Mouse (Mus musculus): ENCODE data around the gene Cd207. TPM values are rescaled to one million over a fixed set of nuclear protein-coding genes. Genes with fewer than 3 reads are reported as not detected.
A peak's percentile ranks its signal among the peaks of the same experiment; 100 is the strongest.

Cd207 gene
- not detected in 2 replicates for polyA plus RNA-seq (2015; fragmentation: Nextera tagmentation; extraction: Ambion mirVana)

DNA sequence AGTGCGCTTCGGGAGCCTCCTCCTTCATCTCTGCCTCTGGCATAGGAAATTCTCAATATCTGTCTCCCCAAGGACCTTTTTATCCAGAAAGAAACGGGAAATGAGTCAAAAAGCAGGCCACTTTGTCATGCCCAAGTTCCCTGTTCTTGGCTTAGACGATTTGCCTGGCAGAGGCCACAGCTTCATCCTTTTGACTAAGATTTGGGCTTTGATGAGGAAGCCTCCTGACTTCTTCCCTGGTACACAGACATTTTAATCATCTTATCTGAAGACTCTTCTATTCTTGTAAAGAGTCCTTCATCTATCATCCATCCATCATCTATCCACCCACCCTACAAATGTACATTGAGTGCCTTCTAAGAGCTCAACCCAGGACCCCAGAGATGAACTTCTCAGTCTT is at the start of gene Cd207:
TSS of gene Cd207 (minus strand) at position 101 of the 400 bp plus-strand sequence.
- ATAC-seq (ENCODE audit: insufficient number of reproducible peaks, low FRiP score, low TSS enrichment, low read depth): no peak
- Histone ChIP-seq H3K27me3 (0 out of 2 replicates have a peak, but pooled peaks cover 3% of the 10 kb centered on the region), H3K4me2 (no peak within 1 kb of the TSS), H3K27ac (no peak within 1 kb of the TSS), H3K9ac (no peak within 1 kb of the TSS), H3K4me1 (no peaks in the 10 kb centered on the region), H3K4me3 (no peak within 1 kb of the TSS), H3K9me3 (no peaks in the 10 kb centered on the region), H3K36me3 (no peaks in the 10 kb centered on the region)
- WGBS: 77% methylated on average over 4 of the region's 4 CpGs

DNA sequence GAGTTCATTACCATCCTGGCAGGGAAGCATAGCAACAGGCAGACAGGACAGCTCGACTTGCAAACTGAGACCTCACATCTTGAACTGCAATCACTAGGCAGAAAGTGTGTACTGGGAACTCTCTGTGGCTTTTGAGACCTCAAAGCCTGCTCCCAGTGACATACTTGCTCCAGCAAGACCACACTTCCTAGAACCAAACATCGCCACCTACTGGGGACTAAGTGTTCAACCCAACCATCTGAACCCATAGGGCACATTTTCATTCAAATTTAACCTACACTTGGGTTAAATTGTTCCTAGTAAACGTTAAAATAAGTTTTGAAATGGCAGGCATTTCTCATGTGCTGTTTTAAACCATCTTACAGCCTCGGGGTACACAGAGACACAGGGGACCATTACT is 49.5 kb upstream of the Cd207 start:
- Histone ChIP-seq H3K36me3 (no peaks in the 10 kb centered on the region), H3K4me1 (no peaks in the 10 kb centered on the region), H3K27ac (no peak overlapping the region), H3K9ac (no peak overlapping the region), H3K27me3 (peaks cover 39% of the 10 kb centered on the region), H3K9me3 (no peaks in the 10 kb centered on the region), H3K4me3 (no peak overlapping the region), H3K4me2 (no peak overlapping the region)
- 48% methylated on average over 4 of the region's 4 CpGs for WGBS
- no peak for ATAC-seq (ENCODE audit: insufficient number of reproducible peaks, low FRiP score, low TSS enrichment, low read depth)

DNA sequence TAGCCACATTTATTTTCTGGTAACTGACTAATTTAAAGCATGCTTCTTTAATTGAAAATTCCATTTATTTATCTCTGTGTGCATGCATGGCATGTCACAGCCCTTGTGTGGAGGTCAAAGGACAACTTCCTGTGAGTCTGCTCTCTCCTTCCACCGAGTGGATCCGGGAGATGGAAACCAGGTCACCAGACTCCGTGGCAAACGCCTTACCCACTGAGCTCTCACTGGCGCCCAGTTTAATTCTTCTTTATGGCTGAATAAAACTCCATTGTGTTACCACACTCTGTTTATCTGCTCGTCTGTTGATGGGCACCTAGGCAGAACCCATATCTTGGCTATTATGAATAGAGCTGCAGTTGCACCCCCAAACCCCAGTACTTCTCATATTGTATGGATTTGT is 44.9 kb upstream of the Cd207 start:
- 13% methylated on average over 6 of the region's 6 CpGs for WGBS
- no peak overlapping the region for H3K27ac ChIP-seq
- no peak overlapping the region for H3K9ac ChIP-seq
- no peaks in the 10 kb centered on the region for H3K36me3 ChIP-seq
- peaks cover 72% of the 10 kb centered on the region for H3K27me3 ChIP-seq
- ATAC-seq (ENCODE audit: insufficient number of reproducible peaks, low FRiP score, low TSS enrichment, low read depth): no peak
- H3K9me3 ChIP-seq: no peaks in the 10 kb centered on the region
- no peak overlapping the region for H3K4me3 ChIP-seq
- no peaks in the 10 kb centered on the region for H3K4me1 ChIP-seq
- no peak overlapping the region for H3K4me2 ChIP-seq

DNA sequence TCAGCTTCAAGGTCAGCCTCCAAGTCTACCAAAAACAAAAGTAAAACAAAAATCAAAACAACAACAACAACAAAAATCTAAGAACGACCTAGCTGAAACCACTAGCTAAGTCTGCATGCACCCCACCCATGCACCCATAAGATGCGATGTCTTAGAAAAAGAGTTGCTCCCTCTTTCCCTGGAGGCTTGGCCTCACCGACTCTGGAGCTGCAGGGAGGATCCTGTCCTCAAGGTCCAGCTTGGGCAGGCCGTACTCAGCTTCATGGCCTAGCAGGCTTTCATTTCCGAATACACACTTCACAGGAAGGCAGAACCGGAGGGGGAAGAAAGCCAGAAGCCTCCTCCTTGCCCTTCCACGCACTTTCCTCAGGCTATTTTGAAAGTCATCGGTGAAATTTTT is 39.4 kb upstream of the Cd207 start:
- Histone ChIP-seq H3K4me2 (no peak overlapping the region), H3K9ac (no peak overlapping the region), H3K27me3 (peaks cover 95% of the 10 kb centered on the region), H3K9me3 (no peaks in the 10 kb centered on the region), H3K36me3 (no peaks in the 10 kb centered on the region), H3K4me1 (peaks cover 19% of the 10 kb centered on the region), H3K4me3 (no peak overlapping the region), H3K27ac (no peak overlapping the region)
- no peak for ATAC-seq (ENCODE audit: insufficient number of reproducible peaks, low FRiP score, low TSS enrichment, low read depth)
- 8% methylated on average over 8 of the region's 8 CpGs for WGBS

DNA sequence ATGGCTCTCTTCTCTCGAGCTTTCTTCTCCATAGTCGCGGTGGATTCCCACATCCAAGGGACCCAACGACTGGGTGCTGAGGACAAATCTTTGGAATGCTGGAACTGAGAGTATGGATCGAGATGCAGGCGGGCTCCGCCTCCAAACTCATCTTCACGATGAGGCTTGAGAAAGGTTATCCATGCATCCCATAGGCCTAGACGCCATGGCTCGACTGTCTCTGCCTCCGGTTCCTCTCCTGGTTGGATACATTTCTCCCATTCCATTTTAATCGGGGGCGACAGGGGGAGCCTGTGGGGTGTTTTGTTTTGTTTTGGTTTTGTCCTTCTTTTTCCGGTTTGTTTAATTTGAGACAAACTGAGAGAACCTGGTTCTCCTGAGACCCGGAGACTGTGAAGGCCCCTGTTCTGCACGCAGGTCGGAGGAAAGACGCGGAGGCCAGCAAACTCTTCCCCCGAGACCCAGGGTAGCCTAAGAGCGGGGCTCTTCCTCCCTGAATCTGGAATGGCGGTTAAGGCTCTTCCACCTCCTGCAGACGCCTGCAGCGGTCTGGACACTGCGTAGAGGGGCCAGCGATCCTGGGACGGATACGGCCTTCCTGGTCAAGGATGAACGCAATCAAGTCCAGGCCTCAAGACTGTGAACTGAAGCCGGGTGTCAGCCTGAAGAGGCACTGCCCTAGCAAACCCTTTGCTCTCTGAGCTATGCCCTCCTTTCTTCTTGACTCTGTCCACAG is 38.0 kb upstream of the Cd207 start:
- Histone ChIP-seq H3K4me1 (peaks cover 33% of the 10 kb centered on the region), H3K4me2 (no peak overlapping the region), H3K27me3 (peaks cover 95% of the 10 kb centered on the region), H3K27ac (no peak overlapping the region), H3K36me3 (no peaks in the 10 kb centered on the region), H3K9me3 (no peaks in the 10 kb centered on the region), H3K4me3 (peak overlapping the region; percentile 7; the same call in 1 of the 2 replicates), H3K9ac (no peak overlapping the region)
- 8% methylated on average over 30 of the region's 30 CpGs for WGBS
- ATAC-seq (ENCODE audit: insufficient number of reproducible peaks, low FRiP score, low TSS enrichment, low read depth): no peak

DNA sequence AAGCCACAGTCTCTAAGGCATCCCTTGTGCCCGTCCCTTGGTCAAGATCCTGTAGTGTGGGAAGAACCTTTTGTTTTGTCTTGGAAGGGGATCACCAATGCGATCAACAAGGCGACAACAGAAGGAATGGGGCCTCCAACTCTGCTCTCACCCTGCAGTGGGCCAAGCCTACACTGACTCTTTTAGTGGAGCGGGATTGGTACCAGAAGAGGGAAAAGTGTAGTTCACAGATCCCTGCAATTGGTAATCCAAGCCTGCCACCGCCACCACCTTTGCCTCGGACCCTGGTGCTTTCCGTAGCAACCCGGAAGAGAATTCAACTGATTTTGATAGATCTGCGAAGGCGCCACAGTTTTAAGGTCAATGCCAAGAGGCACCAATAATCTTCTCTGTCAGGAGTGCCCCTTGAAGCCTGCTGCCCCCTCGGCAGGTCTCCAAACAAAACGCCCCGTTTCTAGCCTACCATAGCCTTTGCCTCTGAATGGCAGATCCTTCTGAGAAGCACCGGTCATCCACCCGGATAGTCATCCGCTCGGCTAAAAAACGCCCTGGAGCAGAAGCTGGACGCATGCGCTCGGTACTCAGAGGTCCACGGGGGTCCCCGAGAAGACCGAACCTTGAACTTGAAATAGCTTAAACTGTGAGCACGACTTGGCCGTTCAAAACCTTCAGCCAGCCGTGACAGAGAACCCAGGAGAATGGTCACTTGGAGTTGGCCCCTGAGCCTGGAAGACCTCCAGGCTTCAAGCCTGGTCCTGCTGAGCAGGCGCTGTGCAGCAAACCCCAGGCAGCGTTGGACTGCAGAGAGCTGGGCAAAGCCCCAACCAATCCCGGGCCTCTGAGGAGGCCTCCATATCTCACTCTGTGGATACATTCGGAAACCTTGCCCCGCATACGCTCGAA is 36.8 kb upstream of the Cd207 start:
- Histone ChIP-seq H3K4me1 (peaks cover 39% of the 10 kb centered on the region), H3K27me3 (peaks cover 95% of the 10 kb centered on the region), H3K9ac (no peak overlapping the region), H3K4me3 (peak overlapping the region; percentile 0), H3K27ac (no peak overlapping the region), H3K36me3 (no peaks in the 10 kb centered on the region), H3K9me3 (no peaks in the 10 kb centered on the region), H3K4me2 (peak overlapping the region; percentile 5; the same call in 1 of the 2 replicates)
- 5% methylated on average over 34 of the region's 34 CpGs for WGBS
- ATAC-seq (ENCODE audit: insufficient number of reproducible peaks, low FRiP score, low TSS enrichment, low read depth): no peak

DNA sequence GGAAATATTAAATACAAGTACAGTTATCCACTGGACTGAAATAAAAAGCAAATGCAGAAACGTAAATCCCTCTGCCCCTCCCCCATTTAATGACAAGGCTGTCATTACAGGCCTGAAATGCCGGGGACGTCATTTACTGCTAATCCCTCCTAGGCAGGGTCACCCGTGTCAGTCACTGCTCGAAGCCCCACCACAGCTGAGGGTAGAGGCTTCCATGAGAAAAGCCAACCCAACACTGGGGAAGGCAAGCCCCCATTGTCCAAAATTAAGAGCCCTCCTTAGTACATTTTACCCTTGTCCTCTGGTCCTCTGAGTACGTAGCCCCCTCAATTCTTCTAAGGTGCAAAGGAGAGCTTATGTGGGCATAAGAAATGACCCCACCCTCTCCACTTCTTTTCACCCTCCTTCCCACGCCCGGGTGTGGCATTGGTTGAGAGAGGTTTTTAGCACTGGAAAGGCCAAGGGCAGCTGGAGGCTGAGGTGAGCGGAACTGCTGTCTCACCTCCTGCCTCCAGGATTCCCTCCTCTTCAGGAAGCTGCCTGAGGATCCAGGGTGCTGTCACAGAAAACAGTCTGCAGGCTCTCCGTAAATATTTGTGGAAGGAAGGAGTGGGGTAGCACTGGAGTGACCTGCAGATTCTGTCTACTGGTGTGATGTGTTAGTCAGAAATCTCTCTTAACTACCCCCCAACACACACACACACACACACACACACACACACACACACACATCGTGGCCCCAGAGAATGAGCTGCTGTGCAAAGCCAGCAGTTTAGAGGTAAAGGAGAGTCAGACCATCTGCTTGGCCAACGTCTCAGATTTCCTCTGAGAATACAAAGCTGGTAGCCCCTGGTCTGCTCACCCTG is 35.8 kb upstream of the Cd207 start:
- peaks cover 39% of the 10 kb centered on the region for H3K4me1 ChIP-seq
- 7% methylated on average over 12 of the region's 12 CpGs for WGBS
- H3K4me2 ChIP-seq: no peak overlapping the region
- H3K4me3 ChIP-seq: no peak overlapping the region
- no peaks in the 10 kb centered on the region for H3K36me3 ChIP-seq
- H3K9ac ChIP-seq: no peak overlapping the region
- no peak for ATAC-seq (ENCODE audit: insufficient number of reproducible peaks, low FRiP score, low TSS enrichment, low read depth)
- H3K27ac ChIP-seq: no peak overlapping the region
- no peaks in the 10 kb centered on the region for H3K9me3 ChIP-seq
- H3K27me3 ChIP-seq: peaks cover 97% of the 10 kb centered on the region

DNA sequence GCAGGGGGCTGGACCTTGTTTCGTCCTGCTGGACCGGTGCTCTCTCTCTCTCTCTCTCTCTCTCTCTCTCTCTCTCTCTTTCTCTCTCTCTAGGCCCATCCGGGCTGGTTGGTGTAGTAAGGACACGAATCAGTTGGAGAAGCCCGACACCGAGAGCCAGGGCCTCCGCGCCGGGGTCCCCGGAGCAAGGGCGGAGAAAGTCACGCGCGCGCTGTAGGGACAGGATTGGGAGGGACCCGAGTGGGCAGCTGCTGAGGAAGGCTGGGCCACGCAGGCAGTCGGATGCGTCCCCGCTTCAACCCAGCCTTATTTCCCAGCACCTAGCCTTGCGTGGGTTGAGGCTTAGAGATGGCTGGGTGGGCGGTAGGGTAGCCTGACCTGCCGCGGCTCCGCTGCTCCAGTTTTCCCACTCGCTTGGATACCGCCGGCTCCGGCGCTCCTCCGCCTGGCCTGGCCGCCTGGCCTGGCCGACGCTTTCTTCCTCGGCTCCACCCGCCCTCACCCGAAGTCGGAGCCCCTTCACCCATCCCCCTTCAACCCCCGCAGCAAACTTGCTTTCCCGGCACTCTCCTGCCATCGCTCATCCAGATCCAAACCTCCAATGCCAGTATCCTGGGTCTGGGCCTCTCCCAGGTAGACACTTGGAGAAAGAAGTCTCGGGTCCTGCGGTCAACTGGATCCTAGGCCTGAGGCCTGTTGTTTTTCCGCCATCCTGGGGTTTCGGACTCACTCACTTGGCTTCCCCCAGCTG is 34.2 kb upstream of the Cd207 start:
- Histone ChIP-seq H3K4me2 (peak overlapping the region; percentile 91), H3K9ac (no peak overlapping the region), H3K4me1 (peaks cover 42% of the 10 kb centered on the region), H3K36me3 (no peaks in the 10 kb centered on the region), H3K27me3 (peaks cover 97% of the 10 kb centered on the region), H3K9me3 (no peaks in the 10 kb centered on the region), H3K4me3 (peak overlapping the region; percentile 48), H3K27ac (no peak overlapping the region)
- WGBS: 3% methylated on average over 45 of the region's 45 CpGs
- no peak for ATAC-seq (ENCODE audit: insufficient number of reproducible peaks, low FRiP score, low TSS enrichment, low read depth)

DNA sequence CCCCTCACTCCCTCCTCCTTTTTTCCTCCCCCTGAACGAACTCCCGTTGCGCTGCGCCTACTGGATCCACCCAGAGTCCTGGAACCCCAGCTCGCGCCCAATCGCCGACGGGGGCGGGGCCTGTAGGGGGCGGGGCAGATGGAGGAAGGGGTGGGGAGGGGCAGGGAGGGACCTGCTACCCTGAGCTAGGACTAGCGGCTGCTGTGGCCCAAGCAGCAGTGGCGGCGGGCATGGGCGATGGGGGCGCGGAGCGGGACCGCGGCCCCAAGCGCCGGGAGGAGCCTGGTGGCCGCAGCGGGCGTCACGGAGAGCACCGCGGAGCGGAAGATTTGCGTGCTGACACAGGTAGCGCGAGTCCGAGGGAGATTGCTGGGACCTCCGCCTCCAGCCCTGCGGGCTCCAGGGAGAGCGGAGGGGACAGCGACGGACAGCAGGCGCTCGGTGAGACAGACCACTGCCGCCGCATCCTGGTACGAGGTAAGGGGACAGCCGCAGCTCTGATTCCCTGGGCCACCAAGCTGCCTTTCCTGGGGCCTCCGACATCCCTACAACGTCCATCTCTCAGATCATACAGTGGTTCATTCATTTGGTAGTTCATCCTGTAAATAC is 33.5 kb upstream of the Cd207 start, which contains the start of gene Vax2:
TSS of gene Vax2 (plus strand) at position 198 of the 609 bp plus-strand sequence.
- ATAC-seq (ENCODE audit: insufficient number of reproducible peaks, low FRiP score, low TSS enrichment, low read depth): peak; percentile 78
- under 1% methylated on average over 43 of the region's 46 CpGs for WGBS
- Histone ChIP-seq H3K4me3 (peak within 1 kb of the TSS; percentile 48), H3K36me3 (no peaks in the 10 kb centered on the region), H3K4me2 (peak within 1 kb of the TSS; percentile 91), H3K27me3 (peaks cover 100% of the 10 kb centered on the region), H3K4me1 (peaks cover 43% of the 10 kb centered on the region), H3K9ac (no peak within 1 kb of the TSS), H3K27ac (no peak within 1 kb of the TSS), H3K9me3 (no peaks in the 10 kb centered on the region)

DNA sequence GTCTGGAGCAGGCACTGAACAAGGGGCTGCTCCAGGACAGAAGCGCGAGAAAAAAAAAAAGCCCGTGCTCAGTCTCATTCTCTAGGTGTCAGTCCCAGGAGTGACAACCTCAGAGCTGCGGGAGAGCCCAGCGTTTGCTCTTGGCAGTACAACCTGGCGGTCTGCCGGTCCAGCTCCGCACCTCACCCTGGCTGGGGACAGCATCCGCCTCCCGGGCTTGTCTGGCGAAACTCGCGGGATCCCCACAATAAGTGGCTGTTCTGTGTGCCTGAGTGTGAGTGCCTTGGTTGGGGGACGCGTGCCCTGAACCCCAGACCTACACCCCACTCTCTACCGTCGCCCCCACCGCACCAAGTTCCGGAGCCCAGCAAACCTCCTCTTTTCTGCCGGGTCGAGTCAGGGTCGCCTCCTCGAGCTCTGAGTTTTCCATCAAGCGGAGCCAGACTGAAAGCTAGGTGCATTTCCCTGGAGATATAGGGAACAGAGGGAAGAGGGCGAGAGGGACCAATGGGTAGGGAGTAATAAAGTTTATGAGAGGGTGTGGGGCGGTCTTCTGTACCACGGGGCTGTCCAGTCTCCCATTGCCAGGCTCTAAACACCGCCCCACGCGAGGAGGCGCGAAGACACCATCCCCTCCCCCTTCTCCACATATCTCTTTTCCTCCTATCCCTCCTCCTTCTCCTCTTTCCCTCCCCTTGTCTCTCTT is 32.9 kb upstream of the Cd207 start:
- no peak overlapping the region for H3K27ac ChIP-seq
- H3K4me1 ChIP-seq: peaks cover 40% of the 10 kb centered on the region
- peaks cover 100% of the 10 kb centered on the region for H3K27me3 ChIP-seq
- no peaks in the 10 kb centered on the region for H3K36me3 ChIP-seq
- under 1% methylated on average over 31 of the region's 32 CpGs for WGBS
- H3K4me2 ChIP-seq: peak overlapping the region; percentile 91
- peak overlapping the region; percentile 48 for H3K4me3 ChIP-seq
- H3K9me3 ChIP-seq: no peaks in the 10 kb centered on the region
- no peak; the same call in 1 of the 2 replicates for ATAC-seq (ENCODE audit: insufficient number of reproducible peaks, low FRiP score, low TSS enrichment, low read depth)
- H3K9ac ChIP-seq: no peak overlapping the region

All from limb, embryonic 15.5 days (tissue).